Mouse (Mus musculus) hindbrain, postnatal 0 days (tissue): Measurements from ENCODE around the gene Btbd9. TPM values are rescaled to one million over a fixed set of nuclear protein-coding genes. Genes with fewer than 3 reads are reported as not detected.
A peak's percentile ranks its signal among the peaks of the same experiment; 100 is the strongest.

Source experiments
- ATAC-seq: fragments of 200-750 bp; cut with Nextera tagmentation; 2 replicates; pipeline ENCODE4 v1.8.0; 2017; ENCODE audit warnings: mild to moderate bottlenecking, moderate TSS enrichment, moderate library complexity
- DNase-seq: peaks from one replicate; pipeline ENCODE4 v3.0.0-alpha.2; 2015; ENCODE audit warnings: low spot score
- H3K27ac ChIP-seq: fragments of 300-500 bp; sonication (generic); 2 replicates; pipeline ENCODE4 v1.5.1; 2014; ENCODE audit warnings: mild to moderate bottlenecking
- H3K27me3 ChIP-seq: fragments of 300-500 bp; sonication (generic); 2 replicates; pipeline ENCODE4 v1.6.1; 2014; ENCODE audit warnings: low read length, mixed read lengths; ENCODE audit not compliant: insufficient read depth
- H3K36me3 ChIP-seq: fragments of 300-500 bp; sonication (generic); 2 replicates; pipeline ENCODE4 v1.6.1; 2014; ENCODE audit warnings: low read length, mixed read lengths; ENCODE audit not compliant: insufficient read depth
- H3K4me1 ChIP-seq: fragments of 300-500 bp; sonication (generic); 2 replicates; pipeline ENCODE4 v1.6.1; 2014; ENCODE audit warnings: antibody characterized with exemption, low read length, mixed read lengths; ENCODE audit not compliant: insufficient read depth
- H3K4me2 ChIP-seq: fragments of 300-500 bp; sonication (generic); 2 replicates; pipeline ENCODE4 v1.6.1; 2014; ENCODE audit warnings: low read depth, mild to moderate bottlenecking, low read length, moderate library complexity, mixed read lengths
- H3K4me3 ChIP-seq: fragments of 300-500 bp; sonication (generic); 2 replicates; pipeline ENCODE4 v1.5.1; 2014; ENCODE audit warnings: low read length
- H3K9ac ChIP-seq: fragments of 300-500 bp; sonication (generic); replicated peaks from 2 replicates; pipeline ENCODE4 v1.6.1; 2014; ENCODE audit warnings: mild to moderate bottlenecking, low read length, moderate library complexity, mixed read lengths
- H3K9me3 ChIP-seq: fragments of 300-500 bp; sonication (generic); 2 replicates; pipeline ENCODE4 v1.6.1; 2016; ENCODE audit warnings: low read length, mixed read lengths
- CTCF ChIP-seq: IDR thresholded peaks from 2 replicates; pipeline ENCODE4 v1.5.1; 2016; ENCODE audit warnings: antibody characterized with exemption, control low read depth, low read depth
- WGBS: fragments of 180-500 bp; shearing (Covaris S2); extraction: QIAGEN DNeasy Blood & Tissue Kit; methylation state at CpG from one replicate; pipeline ENCODE4 v1.1.7; 2014; 5-methylcytosine and 5-hydroxymethylcytosine counted together
- polyA plus RNA-seq: library from polyadenylated mRNA; unstranded; fragments of >200 nt; fragmentation: Nextera tagmentation; extraction: Ambion mirVana; gene quantifications from 2 replicates; pipeline ENCODE4 v1.2.1, GENCODE M21; 2015
- total RNA-seq: library from RNA; depleted of rRNA; stranded (reverse); fragments of >200 nt; gene quantifications from 2 replicates; pipeline ENCODE4 v1.2.3, GENCODE M21; 2014

Btbd9 gene
- total and polyA plus RNA-seq, 2 experiments from 2014 or later, result 67.7 to 122 TPM

GRCm38 (mm10) chr17:30549899-30550773, 26.2 kb downstream of the Btbd9 start:
- no peaks in the 10 kb centered on the region for H3K36me3 ChIP-seq
- no peaks in the 10 kb centered on the region for H3K9me3 ChIP-seq
- DNase-seq (no peak), ATAC-seq (no peak)
- no peak overlapping the region for H3K9ac ChIP-seq
- no peak overlapping the region for H3K4me3 ChIP-seq
- no peak for TF ChIP-seq CTCF
- no peak overlapping the region for H3K4me2 ChIP-seq
- WGBS, result 56% methylated on average over 9 of the region's 9 CpGs
- no peak overlapping the region for H3K27ac ChIP-seq
- H3K27me3 ChIP-seq, result no peaks in the 10 kb centered on the region
- H3K4me1 ChIP-seq, result no peaks in the 10 kb centered on the region

GRCm38 (mm10) chr17:30539098-30539497, 37.2 kb downstream of the Btbd9 start:
- DNase-seq (peak; percentile 65), ATAC-seq (no peak)
- 27% methylated on average over 8 of the region's 8 CpGs for WGBS
- no peak overlapping the region for H3K9ac ChIP-seq
- no peak overlapping the region; the same call in 1 of the 2 replicates for H3K27ac ChIP-seq
- H3K9me3 ChIP-seq, result no peaks in the 10 kb centered on the region
- peaks cover 5% of the 10 kb centered on the region; the same call in 1 of the 2 replicates for H3K4me1 ChIP-seq
- H3K27me3 ChIP-seq, result no peaks in the 10 kb centered on the region
- no peak overlapping the region for H3K4me3 ChIP-seq
- no peak for TF ChIP-seq CTCF
- no peak overlapping the region for H3K4me2 ChIP-seq
- no peaks in the 10 kb centered on the region for H3K36me3 ChIP-seq

- WGBS, result 44% methylated on average over 5 of the region's 5 CpGs
- no peak for ATAC-seq
- TF ChIP-seq CTCF, result no peak
These were observed 39.6 kb downstream of the Btbd9 start for GRCm38 (mm10) chr17:30536651-30537050.

GRCm38 (mm10) chr17:30533098-30533497, 43.2 kb downstream of the Btbd9 start:
- no peak for TF ChIP-seq CTCF

More at GRCm38 (mm10) chr17:30536651-30537050, 39.6 kb downstream of the Btbd9 start:
- no peaks in the 10 kb centered on the region for H3K27me3 ChIP-seq
- H3K9me3 ChIP-seq, result no peaks in the 10 kb centered on the region
- DNase-seq, result no peak
- no peaks in the 10 kb centered on the region for H3K36me3 ChIP-seq
- no peak overlapping the region for H3K4me3 ChIP-seq
- H3K4me2 ChIP-seq, result no peak overlapping the region
- H3K27ac ChIP-seq, result no peak overlapping the region
- no peak overlapping the region for H3K9ac ChIP-seq
- H3K4me1 ChIP-seq, result peaks cover 5% of the 10 kb centered on the region; the same call in 1 of the 2 replicates

GRCm38 (mm10) chr17:30530542-30530940, 45.7 kb downstream of the Btbd9 start:
- Histone ChIP-seq H3K27ac (no peak overlapping the region), H3K36me3 (0 out of 2 replicates have a peak, but pooled peaks cover 4% of the 10 kb centered on the region), H3K4me3 (no peak overlapping the region), H3K9me3 (no peaks in the 10 kb centered on the region), H3K4me2 (no peak overlapping the region), H3K9ac (no peak overlapping the region), H3K27me3 (no peaks in the 10 kb centered on the region), H3K4me1 (no peaks in the 10 kb centered on the region)
- no peak for TF ChIP-seq CTCF
- ATAC-seq, result no peak
- DNase-seq, result no peak
- WGBS, result 51% methylated on average over 4 of the region's 4 CpGs

More at GRCm38 (mm10) chr17:30533098-30533497, 43.2 kb downstream of the Btbd9 start:
- Histone ChIP-seq H3K27me3 (no peaks in the 10 kb centered on the region), H3K4me1 (no peaks in the 10 kb centered on the region), H3K27ac (no peak overlapping the region), H3K36me3 (no peaks in the 10 kb centered on the region), H3K9me3 (no peaks in the 10 kb centered on the region), H3K9ac (no peak overlapping the region), H3K4me2 (no peak overlapping the region), H3K4me3 (no peak overlapping the region)
- 88% methylated on average over 2 of the region's 2 CpGs for WGBS
- no peak for DNase-seq
- ATAC-seq, result no peak

- Histone ChIP-seq H3K36me3 (0 out of 2 replicates have a peak, but pooled peaks cover 4% of the 10 kb centered on the region), H3K9me3 (no peaks in the 10 kb centered on the region), H3K4me1 (no peaks in the 10 kb centered on the region), H3K4me2 (no peak overlapping the region), H3K27ac (no peak overlapping the region), H3K27me3 (no peaks in the 10 kb centered on the region), H3K4me3 (no peak overlapping the region), H3K9ac (no peak overlapping the region)
- 78% methylated on average over 12 of the region's 12 CpGs for WGBS
- no peak for DNase-seq
- TF ChIP-seq CTCF, result no peak
- no peak for ATAC-seq
These were observed 46.4 kb downstream of the Btbd9 start for GRCm38 (mm10) chr17:30529632-30530541.
